Mouse (Mus musculus) bone marrow, adult 2 months (tissue): Measurements from ENCODE around the gene Arhgap23.

ENCODE experiments used
- CTCF ChIP-seq: fragments of 200-500 bp; IDR thresholded peaks from 2 replicates; pipeline ENCODE4 v1.5.1; 2011; ENCODE audit warnings: low read length, control low read depth; ENCODE audit not compliant: control insufficient read depth, insufficient read depth
- POLR2A ChIP-seq: fragments of 200-500 bp; IDR thresholded peaks from 2 replicates; pipeline ENCODE4 v1.6.1; 2011; ENCODE audit warnings: low read depth, mild to moderate bottlenecking, control low read depth, low read length, borderline replicate concordance; ENCODE audit not compliant: control insufficient read depth

- TF ChIP-seq CTCF (no peak), POLR2A (no peak)
These were observed 14.3 kb upstream of the Arhgap23 start for GRCm38 (mm10) chr11:97401082-97401481.
